Mouse (Mus musculus) layer of hippocampus, adult 18-20 months (tissue): Measurements from ENCODE around the gene Ifitm1. TPM values are rescaled to one million over a fixed set of nuclear protein-coding genes. Genes with fewer than 3 reads are reported as not detected.

Experiments
- DNase-seq, 2 experiments: peaks; one replicate each; pipeline ENCODE4 v3.0.0; 2022; ENCODE audit warnings: low spot score in 2 of 2
- long read RNA-seq: library from polyadenylated mRNA; stranded (forward); transcript quantifications from one replicate; pipeline ENCODE4 v2.0.0, GENCODE M21; 2021
- total RNA-seq, 2 experiments: library from RNA; stranded (reverse); gene quantifications; 2 replicates each; pipeline ENCODE4 v1.2.3; 2021

Ifitm1 gene
- total RNA-seq, result 1 to 10 TPM; 1.1 to 1.7 TPM
- long read RNA-seq, result 0 reads

- DNase-seq, result no peak
Measured at GRCm38 (mm10) chr7:140966921-140967320, at the start of gene Ifitm1. Gene Ifitm1, plus strand, starts transcription at chr7:140967221.

- no peak for DNase-seq
Measured at GRCm38 (mm10) chr7:140919911-140920310, 47.1 kb upstream of the Ifitm1 start.

- DNase-seq, result no peak
Measured at GRCm38 (mm10) chr7:140920418-140921029, 46.5 kb upstream of the Ifitm1 start, which contains the start of gene Nlrp6. Gene Nlrp6, plus strand, starts transcription at chr7:140920902.

GRCm38 (mm10) chr7:140921225-140921975 lies 45.6 kb upstream of the Ifitm1 start:
- no peak for DNase-seq

GRCm38 (mm10) chr7:140922398-140923069 lies 44.5 kb upstream of the Ifitm1 start:
- peak in 1 of 2 experiments; percentile 33 for DNase-seq

GRCm38 (mm10) chr7:140923070-140923775 lies 43.8 kb upstream of the Ifitm1 start:
- DNase-seq, result no peak

- no peak for DNase-seq
Measured at GRCm38 (mm10) chr7:140927181-140927580, 39.8 kb upstream of the Ifitm1 start.

GRCm38 (mm10) chr7:140938436-140938835 lies 28.6 kb upstream of the Ifitm1 start:
- DNase-seq, result no peak

- DNase-seq, result no peak
Measured at GRCm38 (mm10) chr7:140938896-140939295, 28.1 kb upstream of the Ifitm1 start.

- DNase-seq, result no peak
Measured at GRCm38 (mm10) chr7:140939669-140940171, 27.3 kb upstream of the Ifitm1 start.

- peak; percentile 25 to 65 for DNase-seq
Measured at GRCm38 (mm10) chr7:140941222-140942051, 25.6 kb upstream of the Ifitm1 start, which contains the start of gene Pgghg. Gene Pgghg, plus strand, starts transcription at chr7:140941391.

- no peak for DNase-seq
Measured at GRCm38 (mm10) chr7:140942341-140942740, 24.7 kb upstream of the Ifitm1 start.

- DNase-seq, result no peak
Measured at GRCm38 (mm10) chr7:140942811-140943210, 24.2 kb upstream of the Ifitm1 start.

- DNase-seq, result no peak
Measured at GRCm38 (mm10) chr7:140943356-140943755, 23.7 kb upstream of the Ifitm1 start.

- DNase-seq, result no peak
Measured at GRCm38 (mm10) chr7:140944236-140944635, 22.8 kb upstream of the Ifitm1 start.

GRCm38 (mm10) chr7:140945247-140945646 lies 21.8 kb upstream of the Ifitm1 start:
- DNase-seq, result no peak

GRCm38 (mm10) chr7:140946311-140946710 lies 20.7 kb upstream of the Ifitm1 start:
- DNase-seq, result no peak

- no peak for DNase-seq
Measured at GRCm38 (mm10) chr7:140946980-140947379, 20.0 kb upstream of the Ifitm1 start.

GRCm38 (mm10) chr7:140948161-140948560 lies 18.9 kb upstream of the Ifitm1 start:
- DNase-seq, result no peak

- DNase-seq, result no peak
Measured at GRCm38 (mm10) chr7:140949255-140949654, 17.8 kb upstream of the Ifitm1 start.
